Mouse (Mus musculus): ENCODE measurements around the gene Ear2. TPM values are rescaled to one million over a fixed set of nuclear protein-coding genes. Genes with fewer than 3 reads are reported as not detected.
"Not testable (repeated sequence)": the region's sequence is repeated elsewhere in the genome, so short reads cannot be mapped to it uniquely, and the experiment has no call there.

Gene Ear2
- polyA plus RNA-seq, 1 experiment from 2014 or later = 0.71 TPM

GRCm38 (mm10) chr14:44123551-44123950 lies 21.1 kb downstream of the Ear2 start, which contains the start of gene Gm3327:
Gene Gm3327, plus strand, starts transcription at chr14:44123851.
- not testable (repeated sequence) for H3K27ac ChIP-seq (ENCODE audit: low read length); ATAC-seq; H3K27me3 ChIP-seq (replicated peaks; ENCODE audit: control insufficient read depth, insufficient read depth, low read length); H3K4me2 ChIP-seq (ENCODE audit: low read depth, low read length); H3K36me3 ChIP-seq (ENCODE audit: control insufficient read depth, insufficient read depth, low read length); H3K4me3 ChIP-seq (ENCODE audit: low read length); H3K9ac ChIP-seq (ENCODE audit: low read depth, low read length); H3K9me3 ChIP-seq (ENCODE audit: control insufficient read depth, low read length); H3K4me1 ChIP-seq (ENCODE audit: control insufficient read depth, insufficient read depth, low read length)
- WGBS = 87% methylated on average over 3 of the region's 4 CpGs

Other genes with a start within 250 kb of the Ear2 start
- 0.20 TPM in 1 of 2 replicates, not detected in the other for gene Ear1, start 227.1 kb upstream of the Ear2 start, polyA plus RNA-seq (2015; fragmentation: Nextera tagmentation; extraction: Ambion mirVana)
- not detected in 2 replicates for gene Ear10, start 179.1 kb upstream of the Ear2 start, polyA plus RNA-seq (2015; fragmentation: Nextera tagmentation; extraction: Ambion mirVana)
- 6.8 and 8.0 TPM in 2 replicates for gene Gm8113, start 177.3 kb upstream of the Ear2 start, polyA plus RNA-seq (2015; fragmentation: Nextera tagmentation; extraction: Ambion mirVana)
- gene Ang5, start 145.6 kb upstream of the Ear2 start, polyA plus RNA-seq (2015; fragmentation: Nextera tagmentation; extraction: Ambion mirVana) = not detected in 2 replicates
- not detected in 2 replicates for gene Ang6, start 100.4 kb upstream of the Ear2 start, polyA plus RNA-seq (2015; fragmentation: Nextera tagmentation; extraction: Ambion mirVana)
- not detected in 2 replicates for gene Gm3327, start 21.2 kb downstream of the Ear2 start, polyA plus RNA-seq (2015; fragmentation: Nextera tagmentation; extraction: Ambion mirVana)
- not detected in 2 replicates for gene Gm8212, start 95.0 kb downstream of the Ear2 start, polyA plus RNA-seq (2015; fragmentation: Nextera tagmentation; extraction: Ambion mirVana)
- not detected in 2 replicates for gene 4930503E14Rik, start 110.6 kb downstream of the Ear2 start, polyA plus RNA-seq (2015; fragmentation: Nextera tagmentation; extraction: Ambion mirVana)
- gene Gm8220, start 182.9 kb downstream of the Ear2 start, polyA plus RNA-seq (2015; fragmentation: Nextera tagmentation; extraction: Ambion mirVana) = not detected in 2 replicates
- not detected in 2 replicates for gene Gm5930, start 235.9 kb downstream of the Ear2 start, polyA plus RNA-seq (2015; fragmentation: Nextera tagmentation; extraction: Ambion mirVana)

Measured in intestine, embryonic 16.5 days (tissue).